Mouse (Mus musculus): ENCODE measurements around the gene 4930568D16Rik. TPM values are rescaled to one million over a fixed set of nuclear protein-coding genes. Genes with fewer than 3 reads are reported as not detected.

The 4930568D16Rik gene
- polyA plus RNA-seq, 1 experiment: not detected

- WGBS: 90% methylated on average over 6 of the region's 6 CpGs
- H3K27ac ChIP-seq (ENCODE audit: insufficient read depth, low read depth, low read length): no peak overlapping the region
- no peak overlapping the region for H3K4me3 ChIP-seq (ENCODE audit: insufficient read depth, low read depth, low read length)
- TF ChIP-seq CTCF (IDR thresholded peaks at IDR 0.05; ENCODE audit: insufficient read depth, low read depth, low read length) (no peak), POLR2A (IDR thresholded peaks at IDR 0.05; ENCODE audit: insufficient read depth, low read depth, low read length) (no peak)
- peaks cover 8% of the 10 kb centered on the region; the same call in 1 of the 2 replicates for H3K4me1 ChIP-seq (ENCODE audit: control insufficient read depth, insufficient read depth, low read length)
Observed at GRCm38 (mm10) chr2:35407266-35407665, 39.7 kb upstream of the 4930568D16Rik start.

- Histone ChIP-seq H3K27ac (ENCODE audit: insufficient read depth, low read depth, low read length) (no peak overlapping the region), H3K4me3 (ENCODE audit: insufficient read depth, low read depth, low read length) (no peak overlapping the region), H3K4me1 (ENCODE audit: control insufficient read depth, insufficient read depth, low read length) (peaks cover 7% of the 10 kb centered on the region; the same call in 1 of the 2 replicates)
- WGBS: 82% methylated on average over 1 of the region's 1 CpGs
- TF ChIP-seq POLR2A (IDR thresholded peaks at IDR 0.05; ENCODE audit: insufficient read depth, low read depth, low read length): no peak
- no peak for TF ChIP-seq CTCF (IDR thresholded peaks at IDR 0.05; ENCODE audit: insufficient read depth, low read depth, low read length)
Observed at GRCm38 (mm10) chr2:35406611-35407010, 39.1 kb upstream of the 4930568D16Rik start.

- TF ChIP-seq CTCF (IDR thresholded peaks at IDR 0.05; ENCODE audit: insufficient read depth, low read depth, low read length) (no peak), POLR2A (IDR thresholded peaks at IDR 0.05; ENCODE audit: insufficient read depth, low read depth, low read length) (no peak)
- Histone ChIP-seq H3K27ac (ENCODE audit: insufficient read depth, low read depth, low read length) (no peak overlapping the region), H3K4me1 (ENCODE audit: control insufficient read depth, insufficient read depth, low read length) (peaks cover 6% of the 10 kb centered on the region; the same call in 1 of the 2 replicates), H3K4me3 (ENCODE audit: insufficient read depth, low read depth, low read length) (no peak overlapping the region)
- WGBS: 95% methylated on average over 16 of the region's 16 CpGs
Observed at GRCm38 (mm10) chr2:35402391-35402790, 34.9 kb upstream of the 4930568D16Rik start.

GRCm38 (mm10) chr2:35400739-35401138, 33.2 kb upstream of the 4930568D16Rik start:
- H3K4me1 ChIP-seq (ENCODE audit: control insufficient read depth, insufficient read depth, low read length): peaks cover 6% of the 10 kb centered on the region; the same call in 1 of the 2 replicates
- TF ChIP-seq POLR2A (IDR thresholded peaks at IDR 0.05; ENCODE audit: insufficient read depth, low read depth, low read length): no peak
- no peak for TF ChIP-seq CTCF (IDR thresholded peaks at IDR 0.05; ENCODE audit: insufficient read depth, low read depth, low read length)
- H3K4me3 ChIP-seq (ENCODE audit: insufficient read depth, low read depth, low read length): no peak overlapping the region
- no peak overlapping the region for H3K27ac ChIP-seq (ENCODE audit: insufficient read depth, low read depth, low read length)
- 94% methylated on average over 7 of the region's 7 CpGs for WGBS

GRCm38 (mm10) chr2:35398184-35398828, 30.8 kb upstream of the 4930568D16Rik start:
- TF ChIP-seq POLR2A (IDR thresholded peaks at IDR 0.05; ENCODE audit: insufficient read depth, low read depth, low read length) (no peak), CTCF (IDR thresholded peaks at IDR 0.05; ENCODE audit: insufficient read depth, low read depth, low read length) (no peak)
- peaks cover 6% of the 10 kb centered on the region; the same call in 1 of the 2 replicates for H3K4me1 ChIP-seq (ENCODE audit: control insufficient read depth, insufficient read depth, low read length)
- no peak overlapping the region for H3K4me3 ChIP-seq (ENCODE audit: insufficient read depth, low read depth, low read length)
- no peak overlapping the region for H3K27ac ChIP-seq (ENCODE audit: insufficient read depth, low read depth, low read length)
- 65% methylated on average over 6 of the region's 6 CpGs for WGBS

GRCm38 (mm10) chr2:35397590-35398173, 30.2 kb upstream of the 4930568D16Rik start:
- Histone ChIP-seq H3K4me3 (ENCODE audit: insufficient read depth, low read depth, low read length) (no peak overlapping the region), H3K27ac (ENCODE audit: insufficient read depth, low read depth, low read length) (no peak overlapping the region), H3K4me1 (ENCODE audit: control insufficient read depth, insufficient read depth, low read length) (peaks cover 6% of the 10 kb centered on the region; the same call in 1 of the 2 replicates)
- TF ChIP-seq CTCF (IDR thresholded peaks at IDR 0.05; ENCODE audit: insufficient read depth, low read depth, low read length) (no peak), POLR2A (IDR thresholded peaks at IDR 0.05; ENCODE audit: insufficient read depth, low read depth, low read length) (no peak)
- 22% methylated on average over 11 of the region's 11 CpGs for WGBS

- no peak within 1 kb of the TSS for H3K27ac ChIP-seq (ENCODE audit: insufficient read depth, low read depth, low read length)
- 24% methylated on average over 5 of the region's 5 CpGs for WGBS
- TF ChIP-seq POLR2A (IDR thresholded peaks at IDR 0.05; ENCODE audit: insufficient read depth, low read depth, low read length): no peak
- TF ChIP-seq CTCF (IDR thresholded peaks at IDR 0.05; ENCODE audit: insufficient read depth, low read depth, low read length): no peak
- peaks cover 6% of the 10 kb centered on the region; the same call in 1 of the 2 replicates for H3K4me1 ChIP-seq (ENCODE audit: control insufficient read depth, insufficient read depth, low read length)
- H3K4me3 ChIP-seq (ENCODE audit: insufficient read depth, low read depth, low read length): no peak within 1 kb of the TSS
Observed at GRCm38 (mm10) chr2:35397096-35397495, 29.6 kb upstream of the 4930568D16Rik start, which contains the start of gene 4930402F06Rik. TSS of gene 4930402F06Rik (minus strand) at chr2:35397175.

- 72% methylated on average over 9 of the region's 9 CpGs for WGBS
- TF ChIP-seq POLR2A (IDR thresholded peaks at IDR 0.05; ENCODE audit: insufficient read depth, low read depth, low read length): no peak
- TF ChIP-seq CTCF (IDR thresholded peaks at IDR 0.05; ENCODE audit: insufficient read depth, low read depth, low read length): no peak
- no peak overlapping the region for H3K27ac ChIP-seq (ENCODE audit: insufficient read depth, low read depth, low read length)
- no peak overlapping the region for H3K4me3 ChIP-seq (ENCODE audit: insufficient read depth, low read depth, low read length)
- H3K4me1 ChIP-seq (ENCODE audit: control insufficient read depth, insufficient read depth, low read length): no peaks in the 10 kb centered on the region
Observed at GRCm38 (mm10) chr2:35385441-35385871, 17.9 kb upstream of the 4930568D16Rik start.

- TF ChIP-seq POLR2A (IDR thresholded peaks at IDR 0.05; ENCODE audit: insufficient read depth, low read depth, low read length) (no peak), CTCF (IDR thresholded peaks at IDR 0.05; ENCODE audit: insufficient read depth, low read depth, low read length) (no peak)
Observed at GRCm38 (mm10) chr2:35379306-35379705, 11.8 kb upstream of the 4930568D16Rik start.

More at GRCm38 (mm10) chr2:35379306-35379705, 11.8 kb upstream of the 4930568D16Rik start:
- no peak overlapping the region for H3K4me3 ChIP-seq (ENCODE audit: insufficient read depth, low read depth, low read length)
- H3K27ac ChIP-seq (ENCODE audit: insufficient read depth, low read depth, low read length): no peak overlapping the region
- no peaks in the 10 kb centered on the region for H3K4me1 ChIP-seq (ENCODE audit: control insufficient read depth, insufficient read depth, low read length)
- WGBS: 79% methylated on average over 9 of the region's 9 CpGs
